ENCODE assay signal across 11 mouse cellular contexts in the genomic region with DNA sequence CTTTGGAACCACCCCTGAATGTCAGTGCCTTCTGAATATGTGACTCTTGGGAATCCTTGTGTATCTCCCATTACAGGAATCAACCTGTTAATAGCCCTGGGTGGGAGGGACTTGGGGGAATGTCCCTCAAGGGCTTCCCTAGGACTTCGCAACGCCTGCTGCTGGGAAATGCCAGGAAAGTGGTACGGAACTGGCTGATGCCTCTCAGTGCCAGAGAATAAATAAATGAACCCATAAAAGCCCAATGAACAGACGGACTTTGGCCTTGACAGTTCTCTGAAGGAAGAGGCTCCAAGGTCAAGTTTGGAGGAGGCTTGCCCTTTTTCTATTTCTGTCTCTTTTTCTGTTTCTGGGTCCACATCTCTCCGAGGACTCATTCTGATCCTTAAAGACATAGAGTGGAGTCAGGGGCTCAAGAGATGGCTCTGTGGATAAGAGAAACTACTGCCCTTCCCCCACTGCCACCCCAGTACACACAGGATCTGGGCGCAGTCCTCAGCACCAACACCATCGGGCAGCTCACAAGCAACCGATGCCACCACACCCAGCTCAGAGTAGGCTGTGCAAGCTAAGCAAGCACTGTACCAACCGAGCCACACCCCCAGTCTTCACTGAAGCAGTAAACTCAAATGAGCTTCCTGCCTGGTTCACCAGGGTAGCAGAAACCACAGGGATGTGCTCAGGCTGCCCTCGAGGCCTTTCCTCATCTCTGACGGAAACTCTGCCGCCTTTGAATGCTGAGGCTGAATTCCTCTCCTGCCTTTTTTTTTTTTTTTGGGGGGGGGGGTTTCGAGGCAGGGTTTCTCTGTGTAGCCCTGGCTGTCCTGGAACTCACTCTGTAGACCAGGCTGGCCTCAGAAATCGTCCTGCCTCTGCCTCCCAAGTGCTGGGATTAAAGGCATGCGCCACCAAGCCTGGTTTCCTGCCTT. TPM values are rescaled to one million over a fixed set of nuclear protein-coding genes. Genes with fewer than 3 reads are reported as not detected.
A peak's percentile ranks its signal among the peaks of the same experiment; 100 is the strongest.
DNase-seq lines count a peak whose midpoint lies in the region; ATAC-seq and TF ChIP-seq lines count a peak whose summit lies in the region.
"Had no signal": no experiment of that assay in that cellular context is flagged by ENCODE, and none has a peak within 500 bp of the region (broad histone marks: within the 10 kb centered on the region; RNA-seq: fewer than 3 reads in every experiment).

No protein-coding gene starts in this region.

- DNase-seq in testis, postnatal 14 days (ENCODE audit: low spot score): no peak
- peak; percentile 72 for DNase-seq in induced T-regulatory cell, adult 2 months (ENCODE audit: low read depth)
- DNase-seq in left cerebral cortex, adult 18-20 months (ENCODE audit: low spot score in 2 of 2): no peak
- DNase-seq in layer of hippocampus, adult 9-11 months: no peak
- DNase-seq in right cerebral cortex, adult 2 months (ENCODE audit: low spot score in 2 of 2): no peak

- H3K27me3 ChIP-seq in testis, adult 2 months (ENCODE audit: control insufficient read depth, insufficient read depth, low read length): no peaks in the 10 kb centered on the region
- H3K27me3 ChIP-seq in small intestine, adult 2 months (ENCODE audit: control insufficient read depth, insufficient read depth, low read length): no peaks in the 10 kb centered on the region
- H3K27me3 ChIP-seq: hindbrain, embryonic 15.5 days; limb, embryonic 12.5 days; midbrain, embryonic 15.5 days had no signal

- ATAC-seq in frontal cortex, adult (ENCODE audit: low TSS enrichment): no peak
- ATAC-seq: midbrain, embryonic 15.5 days had no signal

- H3K36me3 ChIP-seq in testis, adult 2 months (ENCODE audit: control insufficient read depth, insufficient read depth, low read length): no peaks in the 10 kb centered on the region
- H3K36me3 ChIP-seq in small intestine, adult 2 months (ENCODE audit: control insufficient read depth, insufficient read depth, low read length): no peaks in the 10 kb centered on the region
- H3K36me3 ChIP-seq: hindbrain, embryonic 15.5 days; limb, embryonic 12.5 days; midbrain, embryonic 15.5 days had no signal

- H3K4me1 ChIP-seq in testis, adult 2 months (ENCODE audit: control insufficient read depth, insufficient read depth, low read length): no peaks in the 10 kb centered on the region
- peaks cover 3% of the 10 kb centered on the region; the same call in 1 of the 2 replicates for H3K4me1 ChIP-seq in small intestine, adult 2 months (ENCODE audit: control insufficient read depth, insufficient read depth, insufficient read length, low read length)
- H3K4me1 ChIP-seq: hindbrain, embryonic 15.5 days; limb, embryonic 12.5 days; midbrain, embryonic 15.5 days had no signal

- no peak overlapping the region for H3K4me3 ChIP-seq in testis, adult 2 months (ENCODE audit: control insufficient read depth, low read depth, low read length)
- no peak overlapping the region for H3K4me3 ChIP-seq in small intestine, adult 2 months (ENCODE audit: low read depth, low read length)
- H3K4me3 ChIP-seq: hindbrain, embryonic 15.5 days; limb, embryonic 12.5 days; midbrain, embryonic 15.5 days had no signal

- no peak for TF ChIP-seq CTCF in testis, adult 2 months (IDR thresholded peaks at IDR 0.05; ENCODE audit: control insufficient read depth, insufficient read depth, insufficient replicate concordance, low read depth, low read length)
- TF ChIP-seq CTCF in small intestine, adult 2 months (IDR thresholded peaks at IDR 0.05; ENCODE audit: extremely low read depth, insufficient read length, insufficient replicate concordance, low read depth, low read length): no peak

- 44% methylated on average over 15 of the region's 15 CpGs for WGBS in small intestine, adult 2 months

- H3K27ac ChIP-seq in testis, adult 2 months (ENCODE audit: control insufficient read depth, insufficient read depth, low read depth, low read length): peak overlapping the region; percentile 4; the same call in 1 of the 2 replicates
- H3K27ac ChIP-seq in small intestine, adult 2 months (ENCODE audit: insufficient read depth, low read depth, low read length): peak overlapping the region; percentile 54
- H3K27ac ChIP-seq: hindbrain, embryonic 15.5 days; limb, embryonic 12.5 days; midbrain, embryonic 15.5 days had no signal

- TF ChIP-seq POLR2A in testis, adult 2 months (IDR thresholded peaks at IDR 0.05; ENCODE audit: control insufficient read depth, low read depth, low read length): no peak
- 0 out of 2 replicates have a peak, but pooled peaks have one; percentile 21 for TF ChIP-seq POLR2A in small intestine, adult 2 months (IDR thresholded peaks at IDR 0.05; ENCODE audit: low read depth, low read length)

RNA-seq across cellular contexts. Expression of a gene that starts 8.3 kb away (rescaled TPM):
- 7.7 TPM in 2 replicates for polyA plus RNA-seq in testis, adult 2 months (2012; rRNA removed)
- 13.0 and 34.8 TPM in 2 replicates for polyA plus RNA-seq in small intestine, adult 2 months (2012; rRNA removed)
- total RNA-seq in left cerebral cortex, adult 18-20 months (2021): 100 to 1,000 TPM; 204 to 206 TPM

RNA-seq across cellular contexts. Expression of a gene that starts 48.6 kb away (rescaled TPM):
- polyA plus RNA-seq in testis, adult 2 months (2012; rRNA removed): 80.1 and 91.5 TPM in 2 replicates
- 48.2 and 132 TPM in 2 replicates for polyA plus RNA-seq in small intestine, adult 2 months (2012; rRNA removed)
- 10 to 100 TPM; 62.9 to 65.2 TPM for total RNA-seq in left cerebral cortex, adult 18-20 months (2021)
